Mouse (Mus musculus) kidney, postnatal 10 days (tissue): ENCODE measurements around the gene Bub3.

Source experiments
- DNase-seq: peaks from one replicate; pipeline ENCODE4 v3.0.0; 2021; ENCODE audit warnings: mixed read lengths

The Bub3 gene

DNA sequence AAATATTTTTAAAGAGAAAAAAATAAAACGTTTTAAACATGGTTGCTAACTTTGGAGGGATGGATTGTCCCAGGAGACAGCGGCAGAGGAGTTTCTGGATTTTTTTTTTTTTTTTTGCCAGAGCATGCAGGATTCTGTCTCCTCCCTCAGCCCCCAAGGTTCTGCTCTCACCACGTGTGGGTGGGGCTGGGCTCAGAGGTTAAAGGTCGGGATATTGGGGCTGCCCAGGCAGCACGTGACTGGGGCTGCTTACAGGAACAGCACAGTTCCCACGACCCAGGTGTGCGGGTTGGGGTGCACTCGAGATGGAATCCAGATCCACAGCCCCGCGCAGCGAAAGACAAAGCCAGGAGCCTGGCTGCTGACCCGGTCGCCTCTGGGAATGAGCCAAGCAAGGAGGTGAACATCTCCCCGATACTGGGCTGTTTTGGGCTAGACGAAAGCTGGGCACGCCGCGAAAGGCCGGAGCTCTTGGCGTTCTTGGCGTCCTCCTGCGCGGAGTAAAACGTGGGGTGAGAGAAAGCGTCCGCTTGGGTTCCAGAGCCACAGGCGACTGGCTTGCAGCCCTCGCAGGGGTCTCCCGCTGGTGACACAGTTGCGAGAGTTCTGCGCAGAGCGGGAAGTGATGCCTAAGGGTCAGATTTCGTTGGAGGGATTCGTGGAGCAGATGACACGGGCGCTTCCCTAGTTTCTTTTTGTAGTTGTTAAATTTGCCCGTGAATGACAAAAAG lies 3.3 kb upstream of the Bub3 start:
- DNase-seq, result peak; percentile 32

- DNase-seq, result no peak
Observed at GRCm38 (mm10) chr7:131557751-131558150, 2.3 kb upstream of the Bub3 start.

GRCm38 (mm10) chr7:131560697-131561042 lies 648 bp downstream of the Bub3 start:
- DNase-seq, result no peak

DNA sequence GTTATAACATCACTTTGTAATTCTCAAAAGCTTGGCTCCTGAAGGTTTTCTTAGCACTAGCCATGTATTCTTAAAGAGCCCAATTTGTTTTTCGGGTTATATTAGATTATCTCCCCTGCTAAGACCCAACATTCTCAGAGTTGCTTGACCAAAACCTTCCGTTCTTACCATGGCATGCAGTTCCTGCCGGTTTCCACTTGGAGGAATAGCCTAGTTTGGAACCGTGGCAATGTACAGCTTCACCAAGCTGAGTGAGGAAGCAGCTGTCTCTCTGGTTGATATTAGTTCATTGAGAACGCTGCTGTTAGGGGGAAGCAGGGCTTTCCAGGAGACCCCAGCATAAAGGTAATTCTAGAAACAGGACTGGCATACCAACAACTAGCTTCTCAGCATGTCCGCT lies 15.2 kb downstream of the Bub3 start:
- no peak for DNase-seq

DNA sequence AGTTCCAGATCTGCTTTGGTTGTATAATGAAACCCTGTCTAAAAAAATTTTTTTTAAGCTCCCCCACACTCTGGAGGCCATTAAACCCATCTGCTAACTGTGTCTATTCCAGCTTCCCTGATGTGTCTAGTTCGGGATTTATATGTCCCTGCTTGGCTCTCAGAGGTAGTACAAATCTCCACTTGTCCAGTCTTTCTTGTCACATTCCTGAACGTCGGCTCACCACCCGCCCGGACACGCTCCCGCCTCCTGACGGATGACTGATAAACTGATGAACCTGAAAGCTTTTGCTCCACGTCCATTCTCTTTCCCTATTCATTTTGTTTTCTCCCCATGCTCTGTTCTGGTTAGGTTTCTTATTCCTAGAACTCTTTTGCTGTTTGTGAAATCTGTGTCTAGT lies 22.2 kb downstream of the Bub3 start:
- no peak for DNase-seq

DNA sequence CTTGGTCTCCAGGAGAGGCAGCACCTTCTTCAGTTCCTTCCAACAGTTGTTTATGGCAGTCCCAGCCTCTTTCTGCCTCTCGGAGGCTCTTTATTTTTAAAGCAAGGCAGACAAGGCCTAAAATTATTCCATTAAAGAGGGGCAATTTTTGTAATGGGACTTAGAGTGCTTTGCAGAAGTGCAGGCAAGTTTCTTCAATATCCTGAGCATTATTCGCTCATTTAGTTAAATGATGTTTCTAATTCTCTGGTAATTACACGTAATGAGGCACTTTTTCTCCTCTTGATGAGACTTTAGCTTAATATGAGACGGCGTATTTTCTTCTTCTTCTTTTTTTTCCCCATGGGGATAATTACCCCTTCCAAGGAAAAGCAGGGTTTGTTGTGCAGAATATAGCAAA lies 25.5 kb downstream of the Bub3 start:
- no peak for DNase-seq

GRCm38 (mm10) chr7:131597779-131598482 lies 37.9 kb downstream of the Bub3 start:
- DNase-seq, result no peak

DNA sequence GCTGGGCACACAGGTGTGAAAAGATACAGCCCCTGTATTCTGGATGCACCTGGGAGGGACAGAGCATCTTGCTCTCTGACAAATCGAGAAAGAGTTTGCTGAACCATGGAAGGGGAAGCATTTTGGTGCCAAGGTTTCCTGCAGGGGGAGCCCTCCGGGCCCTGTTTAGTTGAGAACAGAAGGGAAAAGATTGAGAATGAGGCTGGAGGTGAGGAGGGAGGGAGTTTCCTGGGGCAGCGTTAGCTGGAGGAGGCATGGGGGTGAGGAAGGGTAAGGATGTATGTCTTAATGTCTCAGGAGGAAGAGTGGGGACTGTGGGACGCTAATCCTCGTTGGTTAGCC lies 38.4 kb downstream of the Bub3 start:
- DNase-seq, result peak; percentile 55

GRCm38 (mm10) chr7:131602106-131602505 lies 42.1 kb downstream of the Bub3 start:
- no peak for DNase-seq

- no peak for DNase-seq
Observed at GRCm38 (mm10) chr7:131603186-131603585, 43.2 kb downstream of the Bub3 start.

- no peak for DNase-seq
Observed at GRCm38 (mm10) chr7:131604946-131605345, 44.9 kb downstream of the Bub3 start.

- no peak for DNase-seq
Observed at GRCm38 (mm10) chr7:131605481-131605880, 45.5 kb downstream of the Bub3 start.

DNA sequence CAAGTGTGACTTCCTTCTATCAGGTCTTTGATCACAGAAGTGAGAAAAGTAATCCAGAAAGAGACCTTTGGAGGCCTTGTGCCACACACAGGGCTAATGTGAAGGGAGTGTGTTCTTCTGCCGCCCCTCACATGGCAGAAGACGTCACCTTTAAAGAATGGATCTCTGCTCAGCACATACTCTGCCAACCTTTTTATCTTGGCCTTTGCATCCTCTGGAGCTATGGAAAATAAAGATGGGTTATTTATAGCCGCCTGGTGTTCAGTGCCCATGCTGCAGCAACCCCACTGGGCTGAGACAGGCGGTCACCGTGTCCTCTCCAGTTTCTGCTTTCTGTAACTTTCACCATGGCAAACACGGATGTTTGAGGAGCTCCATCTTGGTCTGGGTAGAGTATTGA lies 48.0 kb downstream of the Bub3 start:
- DNase-seq, result no peak

DNA sequence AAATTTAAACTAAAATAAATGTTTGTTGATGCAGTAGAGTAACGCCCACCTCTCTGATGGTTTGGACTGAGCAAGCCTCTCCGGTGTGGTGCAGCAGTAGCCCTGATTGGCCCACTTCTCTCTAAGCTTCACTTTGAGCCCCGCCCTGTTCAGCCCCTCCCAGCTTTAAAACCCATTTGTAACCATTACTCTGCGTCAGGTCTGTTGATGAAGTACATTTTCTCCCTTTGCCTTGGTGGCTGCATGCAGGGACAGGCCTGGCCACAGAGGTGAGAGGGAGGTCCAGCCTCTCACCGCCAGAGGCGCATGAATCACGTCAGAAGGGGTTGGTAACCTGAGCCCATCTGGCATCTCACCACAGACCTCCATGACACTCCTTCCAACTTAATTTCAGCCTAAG lies 49.7 kb downstream of the Bub3 start:
- no peak for DNase-seq
